Mouse (Mus musculus) kidney, postnatal 0 days (tissue): Measurements from ENCODE around the gene Sim2. TPM values are rescaled to one million over a fixed set of nuclear protein-coding genes. Genes with fewer than 3 reads are reported as not detected.

Experiments
- ATAC-seq: fragments of 200-750 bp; cut with Nextera tagmentation; replicated peaks from 2 replicates; pipeline ENCODE4 v1.8.0; 2017; ENCODE audit warnings: low read depth, moderate number of reproducible peaks, moderate TSS enrichment, moderate library complexity; ENCODE audit not compliant: low FRiP score
- DNase-seq: peaks from one replicate; pipeline ENCODE4 v3.0.0-alpha.2; 2016; ENCODE audit warnings: low spot score
- H3K27ac ChIP-seq: fragments of 300-500 bp; sonication (generic); 2 replicates; pipeline ENCODE4 v1.5.1; 2014; ENCODE audit warnings: mild to moderate bottlenecking
- H3K27me3 ChIP-seq: fragments of 300-500 bp; sonication (generic); 2 replicates; pipeline ENCODE4 v1.6.1; 2014; ENCODE audit warnings: low read length, mixed read lengths; ENCODE audit not compliant: insufficient read depth
- H3K36me3 ChIP-seq: fragments of 300-500 bp; sonication (generic); 2 replicates; pipeline ENCODE4 v1.6.1; 2014; ENCODE audit warnings: low read length, mixed read lengths; ENCODE audit not compliant: insufficient read depth
- H3K4me1 ChIP-seq: fragments of 300-500 bp; sonication (generic); replicated peaks from 2 replicates; pipeline ENCODE4 v1.6.1; 2014; ENCODE audit warnings: antibody characterized with exemption, low read length, mixed read lengths; ENCODE audit not compliant: insufficient read depth
- H3K4me2 ChIP-seq: fragments of 300-500 bp; sonication (generic); 2 replicates; pipeline ENCODE4 v1.6.1; 2014; ENCODE audit warnings: mild to moderate bottlenecking, low read length, moderate library complexity, mixed read lengths
- H3K4me3 ChIP-seq: fragments of 300-500 bp; sonication (generic); replicated peaks from 2 replicates; pipeline ENCODE4 v1.5.1; 2014; ENCODE audit warnings: low read depth, low read length
- H3K9ac ChIP-seq: fragments of 300-500 bp; sonication (generic); 2 replicates; pipeline ENCODE4 v1.6.1; 2014; ENCODE audit warnings: low read depth, low read length
- H3K9me3 ChIP-seq: fragments of 300-500 bp; sonication (generic); replicated peaks from 2 replicates; pipeline ENCODE4 v1.6.1; 2016; ENCODE audit warnings: low read length, inconsistent platforms, mixed read lengths
- CTCF ChIP-seq: IDR thresholded peaks from 2 replicates; pipeline ENCODE4 v1.5.1; 2016; ENCODE audit warnings: antibody characterized with exemption, low read depth, mild to moderate bottlenecking, moderate library complexity
- WGBS: fragments of 180-500 bp; shearing (Covaris S2); extraction: QIAGEN DNeasy Blood & Tissue Kit; methylation state at CpG from one replicate; pipeline ENCODE4 v1.1.7; 2014; 5-methylcytosine and 5-hydroxymethylcytosine counted together
- polyA plus RNA-seq: library from polyadenylated mRNA; unstranded; fragments of >200 nt; fragmentation: Nextera tagmentation; extraction: Ambion mirVana; gene quantifications from 2 replicates; pipeline ENCODE4 v1.2.1, GENCODE M21; 2015

The Sim2 gene
- polyA plus RNA-seq, 1 experiment from 2014 or later = 3.0 TPM

DNA sequence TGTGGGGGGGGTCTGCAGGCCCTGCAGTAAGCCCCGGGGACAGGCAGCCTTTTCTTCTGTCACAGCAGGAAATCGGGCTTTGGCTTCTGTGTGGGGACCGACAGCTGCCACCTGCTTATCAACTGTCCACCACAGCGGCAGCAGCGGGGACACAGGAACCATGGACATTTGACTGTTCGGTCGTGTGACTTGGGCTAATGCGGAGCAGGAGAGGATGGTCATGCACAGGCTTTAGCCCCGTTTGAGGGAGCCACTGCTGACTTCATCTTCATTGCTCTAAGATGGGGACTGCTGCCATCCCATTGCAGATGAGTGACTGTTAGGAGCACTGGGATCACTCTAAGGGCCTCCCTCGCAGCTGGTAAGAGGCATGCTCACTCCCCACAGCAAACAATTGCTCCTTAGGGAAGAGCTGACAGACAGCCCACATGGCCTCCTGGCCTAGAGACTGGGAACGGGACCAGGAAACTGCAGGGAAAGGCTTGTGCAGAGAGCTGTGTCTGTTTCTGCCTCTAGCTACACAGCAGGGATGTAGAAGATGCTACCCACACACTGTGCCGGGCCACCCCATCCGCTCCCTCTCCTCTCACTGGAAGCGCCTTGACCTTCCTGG lies 70.4 kb downstream of the Sim2 start:
- DNase-seq (peak; percentile 35), ATAC-seq (no peak)
- H3K4me2 ChIP-seq = no peak overlapping the region

DNA sequence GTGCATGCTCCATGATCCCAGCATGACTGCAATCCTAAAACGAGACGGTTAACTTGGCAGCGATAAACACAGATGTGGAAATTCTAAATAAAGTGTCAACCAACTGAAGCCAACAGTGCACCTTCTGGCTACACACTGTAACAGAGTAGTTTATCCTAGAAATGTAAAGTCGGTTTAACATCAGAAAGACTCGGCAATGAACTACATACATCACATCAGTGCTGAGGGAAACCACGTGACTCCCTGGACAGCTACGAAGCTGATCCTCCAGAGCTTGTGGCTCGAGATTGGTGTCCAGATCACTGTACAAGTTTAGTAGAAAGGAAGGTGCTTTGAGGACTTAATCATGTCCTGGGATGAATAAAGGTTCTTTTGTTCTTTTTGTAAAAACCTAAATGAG lies 73.1 kb downstream of the Sim2 start:
- Histone ChIP-seq H3K4me2 (no peak overlapping the region), H3K27me3 (no peaks in the 10 kb centered on the region; the same call in 1 of the 2 replicates), H3K9ac (no peak overlapping the region), H3K4me1 (no peaks in the 10 kb centered on the region; the same call in 1 of the 2 replicates), H3K36me3 (no peaks in the 10 kb centered on the region), H3K9me3 (no peaks in the 10 kb centered on the region), H3K4me3 (no peak overlapping the region), H3K27ac (no peak overlapping the region)
- no peak for TF ChIP-seq CTCF
- DNase-seq = no peak
- WGBS = 30% methylated on average over 8 of the region's 8 CpGs
- ATAC-seq = no peak

More for the DNA sequence above, 70.4 kb downstream of the Sim2 start:
- Histone ChIP-seq H3K9me3 (no peaks in the 10 kb centered on the region), H3K27ac (no peak overlapping the region), H3K9ac (no peak overlapping the region), H3K4me1 (no peaks in the 10 kb centered on the region; the same call in 1 of the 2 replicates), H3K27me3 (no peaks in the 10 kb centered on the region; the same call in 1 of the 2 replicates), H3K36me3 (no peaks in the 10 kb centered on the region), H3K4me3 (no peak overlapping the region)
- WGBS = 48% methylated on average over 14 of the region's 14 CpGs
- no peak for TF ChIP-seq CTCF

DNA sequence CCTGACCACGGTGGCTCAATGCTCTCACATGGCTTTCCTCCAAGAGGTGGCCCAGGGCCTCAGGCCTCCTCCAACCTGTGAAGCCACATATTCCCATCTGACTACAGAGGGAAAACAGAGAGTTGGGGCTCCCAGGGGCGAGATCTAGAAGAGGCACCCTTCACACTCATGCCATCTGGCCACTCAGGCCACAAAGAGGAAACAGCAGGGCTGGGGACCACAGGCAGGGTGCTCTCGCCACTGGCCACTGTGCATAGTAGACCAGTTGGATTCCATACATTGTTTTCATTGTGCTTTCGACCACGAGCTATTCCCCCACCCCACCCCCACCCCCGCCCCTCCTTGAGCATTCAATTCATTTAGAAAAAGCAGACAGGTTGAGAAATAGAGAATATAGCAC lies 77.3 kb downstream of the Sim2 start:
- Histone ChIP-seq H3K9me3 (no peaks in the 10 kb centered on the region), H3K4me1 (peaks cover 8% of the 10 kb centered on the region; the same call in 1 of the 2 replicates), H3K4me2 (no peak overlapping the region), H3K9ac (no peak overlapping the region), H3K27ac (no peak overlapping the region), H3K36me3 (no peaks in the 10 kb centered on the region), H3K27me3 (no peaks in the 10 kb centered on the region; the same call in 1 of the 2 replicates), H3K4me3 (no peak overlapping the region)
- ATAC-seq (no peak), DNase-seq (no peak)
- 61% methylated on average over 6 of the region's 6 CpGs for WGBS
- TF ChIP-seq CTCF = no peak

DNA sequence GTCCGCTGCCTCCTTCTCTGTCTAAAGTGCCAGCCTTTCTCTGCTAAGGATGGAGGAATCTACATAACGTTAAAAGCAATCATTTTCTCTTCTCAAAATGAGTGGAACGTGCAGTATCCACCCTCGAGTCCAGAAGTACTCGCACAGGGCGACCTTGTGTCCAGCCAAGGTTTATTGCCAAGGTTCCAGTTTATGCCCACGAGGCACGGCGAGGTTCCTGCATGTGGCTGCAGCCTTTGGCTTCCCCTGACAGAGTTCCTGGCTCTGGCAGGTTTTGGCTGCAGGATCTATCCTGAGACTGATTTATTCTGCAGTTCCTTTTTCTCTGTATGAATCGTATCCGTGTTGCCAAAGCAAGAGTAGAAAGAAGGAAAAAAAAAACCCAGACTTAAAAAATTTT lies 78.3 kb downstream of the Sim2 start:
- WGBS = 53% methylated on average over 11 of the region's 11 CpGs

DNA sequence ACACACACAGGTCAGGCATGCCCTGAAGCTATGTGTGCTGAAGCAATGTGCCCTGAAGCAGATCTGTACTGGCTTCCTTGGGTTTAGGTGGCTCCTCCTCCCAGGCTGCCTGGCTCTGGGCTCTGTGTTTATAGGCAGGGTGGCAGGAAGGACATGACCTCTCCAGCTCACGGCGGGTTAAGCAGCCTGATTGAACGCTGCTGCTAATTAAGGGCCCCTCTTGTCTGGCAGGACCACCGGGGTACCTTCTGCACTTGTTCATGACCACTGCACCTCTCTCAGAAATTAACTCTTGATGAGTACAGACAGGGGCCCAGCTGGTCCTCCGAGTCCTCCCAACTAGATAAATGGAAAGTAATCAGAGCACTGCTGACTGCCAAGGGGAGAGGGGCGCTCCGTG lies 79.5 kb downstream of the Sim2 start:
- peak; percentile 66 for ATAC-seq
- DNase-seq = peak; percentile 41

More for the DNA sequence above, 78.3 kb downstream of the Sim2 start:
- Histone ChIP-seq H3K27ac (no peak overlapping the region), H3K9ac (no peak overlapping the region), H3K36me3 (no peaks in the 10 kb centered on the region), H3K4me3 (no peak overlapping the region), H3K27me3 (no peaks in the 10 kb centered on the region; the same call in 1 of the 2 replicates), H3K4me1 (peaks cover 8% of the 10 kb centered on the region; the same call in 1 of the 2 replicates), H3K4me2 (no peak overlapping the region), H3K9me3 (no peaks in the 10 kb centered on the region)
- no peak for TF ChIP-seq CTCF
- ATAC-seq (no peak), DNase-seq (no peak)

DNA sequence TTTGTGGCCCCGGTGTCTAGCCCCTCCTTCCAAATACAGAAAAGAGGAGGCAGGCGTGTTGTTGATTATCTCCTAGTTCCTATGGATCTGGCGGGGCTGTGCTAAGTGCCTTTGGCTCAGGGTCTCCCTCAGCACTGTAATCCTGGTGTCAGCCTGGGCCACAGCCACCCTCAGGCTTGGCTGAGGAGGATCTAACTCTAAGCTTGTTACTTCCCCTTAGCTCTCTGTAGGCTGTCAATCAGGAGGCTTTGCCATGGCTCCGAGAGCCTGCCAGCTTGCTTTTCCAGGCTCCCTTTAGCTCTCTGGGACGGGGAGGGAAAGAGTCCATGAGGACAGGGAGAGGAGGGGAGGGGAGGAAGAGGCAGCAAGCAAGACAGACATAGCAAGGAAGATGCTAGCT lies 80.2 kb downstream of the Sim2 start:
- no peak overlapping the region for H3K4me3 ChIP-seq
- TF ChIP-seq CTCF = no peak
- DNase-seq = no peak
- H3K4me2 ChIP-seq = no peak overlapping the region
- no peak for ATAC-seq
- 47% methylated on average over 5 of the region's 5 CpGs for WGBS
- no peaks in the 10 kb centered on the region for H3K9me3 ChIP-seq
- peaks cover 8% of the 10 kb centered on the region; the same call in 1 of the 2 replicates for H3K4me1 ChIP-seq
- H3K36me3 ChIP-seq = no peaks in the 10 kb centered on the region
- H3K9ac ChIP-seq = no peak overlapping the region
- H3K27me3 ChIP-seq = no peaks in the 10 kb centered on the region; the same call in 1 of the 2 replicates
- H3K27ac ChIP-seq = no peak overlapping the region

More for the DNA sequence above, 79.5 kb downstream of the Sim2 start:
- Histone ChIP-seq H3K4me3 (no peak overlapping the region), H3K27ac (no peak overlapping the region), H3K27me3 (no peaks in the 10 kb centered on the region; the same call in 1 of the 2 replicates), H3K4me2 (no peak overlapping the region), H3K36me3 (no peaks in the 10 kb centered on the region), H3K9me3 (no peaks in the 10 kb centered on the region), H3K4me1 (peaks cover 8% of the 10 kb centered on the region; the same call in 1 of the 2 replicates), H3K9ac (no peak overlapping the region)
- WGBS = 14% methylated on average over 7 of the region's 7 CpGs
- no peak for TF ChIP-seq CTCF
